ENCODE assay signal across 9 mouse cellular contexts in genomic region chr4:137770901-137771612, GRCm38 (mm10). TPM values are rescaled to one million over a fixed set of nuclear protein-coding genes. Genes with fewer than 3 reads are reported as not detected.
DNase-seq lines count a peak whose midpoint lies in the region; ATAC-seq and TF ChIP-seq lines count a peak whose summit lies in the region.
"Had no signal": no experiment of that assay in that cellular context is flagged by ENCODE, and none has a peak within 500 bp of the region (broad histone marks: within the 10 kb centered on the region; RNA-seq: fewer than 3 reads in every experiment).

No protein-coding gene starts in this region.

- no peak overlapping the region for H3K4me2 ChIP-seq in intestine, embryonic 14.5 days (ENCODE audit: low read length)
- H3K4me2 ChIP-seq in intestine, postnatal 0 days (replicated peaks; ENCODE audit: low read depth), result no peak overlapping the region
- no peak overlapping the region for H3K4me2 ChIP-seq in heart, postnatal 0 days (ENCODE audit: low read depth, low read length)

- no peak overlapping the region for H3K4me3 ChIP-seq in intestine, embryonic 14.5 days (ENCODE audit: low read depth, low read length)
- H3K4me3 ChIP-seq in intestine, postnatal 0 days (ENCODE audit: low read depth, low read length), result no peak overlapping the region
- no peak overlapping the region for H3K4me3 ChIP-seq in heart, postnatal 0 days (ENCODE audit: low read depth, low read length)
- H3K4me3 ChIP-seq in thymus, adult 2 months (ENCODE audit: control insufficient read depth, insufficient read depth, low read length), result no peak overlapping the region

- no peak for TF ChIP-seq POLR2A in thymus, adult 2 months (IDR thresholded peaks at IDR 0.05; ENCODE audit: control insufficient read depth, extremely low read depth, insufficient read depth, low read length, poor library complexity)

- ATAC-seq in intestine, embryonic 14.5 days (replicated peaks; ENCODE audit: low FRiP score, low TSS enrichment, low read depth), result no peak
- no peak for ATAC-seq in intestine, postnatal 0 days
- ATAC-seq in heart, postnatal 0 days (ENCODE audit: insufficient read depth, low read depth), result peak; percentile 62; the same call in 1 of the 2 replicates
- ATAC-seq in erythroblast, adult 5-6 weeks (replicated peaks; ENCODE audit: low FRiP score, poor library complexity, severe bottlenecking), result no peak
- ATAC-seq: midbrain, embryonic 16.5 days had no signal

- DNase-seq in intestine, embryonic 14.5 days (ENCODE audit: low spot score), result peak; percentile 60
- peak; percentile 42 for DNase-seq in embryo, embryonic 10.5 days (ENCODE audit: low spot score)
- DNase-seq in heart, postnatal 0 days (ENCODE audit: low spot score), result no peak
- peak; percentile 49 to 85 for DNase-seq in lung, postnatal 4 days
- DNase-seq in layer of hippocampus, adult 18-20 months (ENCODE audit: low spot score in 2 of 2), result no peak
- no peak for DNase-seq in thymus, adult 2 months

- TF ChIP-seq EP300 in heart, postnatal 0 days (IDR thresholded peaks at IDR 0.05; ENCODE audit: low read depth), result no peak

- H3K9ac ChIP-seq in intestine, embryonic 14.5 days (ENCODE audit: low read length), result no peak overlapping the region
- H3K9ac ChIP-seq in intestine, postnatal 0 days (ENCODE audit: low read depth, low read length), result no peak overlapping the region
- H3K9ac ChIP-seq in heart, postnatal 0 days (replicated peaks; ENCODE audit: low read depth, low read length), result no peak overlapping the region

- no peak for TF ChIP-seq CTCF in intestine, postnatal 0 days (IDR thresholded peaks at IDR 0.05; ENCODE audit: low read depth)
- no peak for TF ChIP-seq CTCF in heart, postnatal 0 days (IDR thresholded peaks at IDR 0.05; ENCODE audit: low read depth)
- no peak for TF ChIP-seq CTCF in thymus, adult 2 months (IDR thresholded peaks at IDR 0.05; ENCODE audit: borderline replicate concordance, control insufficient read depth, extremely low read depth, insufficient read depth, low read length, poor library complexity)

- peaks cover 8% of the 10 kb centered on the region for H3K4me1 ChIP-seq in intestine, embryonic 14.5 days (replicated peaks; ENCODE audit: control insufficient read depth, insufficient read depth, low read length)
- no peaks in the 10 kb centered on the region for H3K4me1 ChIP-seq in intestine, postnatal 0 days (replicated peaks; ENCODE audit: control insufficient read depth, insufficient read depth, low read length)
- H3K4me1 ChIP-seq in heart, postnatal 0 days (ENCODE audit: control insufficient read depth, insufficient read depth), result 0 out of 2 replicates have a peak, but pooled peaks cover 3% of the 10 kb centered on the region
- H3K4me1 ChIP-seq in thymus, adult 2 months (replicated peaks; ENCODE audit: control insufficient read depth, insufficient read depth, low read length), result no peaks in the 10 kb centered on the region

- 61% methylated on average over 14 of the region's 14 CpGs for WGBS in intestine, embryonic 14.5 days
- WGBS in intestine, postnatal 0 days, result 62% methylated on average over 14 of the region's 14 CpGs
- 55% methylated on average over 14 of the region's 14 CpGs for WGBS in heart, postnatal 0 days
- 86% methylated on average over 14 of the region's 14 CpGs for WGBS in thymus, adult 2 months

- no peaks in the 10 kb centered on the region for H3K36me3 ChIP-seq in intestine, embryonic 14.5 days (ENCODE audit: control insufficient read depth, insufficient read depth, low read length)
- H3K36me3 ChIP-seq in intestine, postnatal 0 days (ENCODE audit: control insufficient read depth, insufficient read depth), result no peaks in the 10 kb centered on the region
- no peaks in the 10 kb centered on the region for H3K36me3 ChIP-seq in heart, postnatal 0 days (replicated peaks; ENCODE audit: control insufficient read depth, insufficient read depth, low read length)
- no peaks in the 10 kb centered on the region for H3K36me3 ChIP-seq in thymus, adult 2 months (ENCODE audit: control insufficient read depth, insufficient read depth, low read length)

- no peaks in the 10 kb centered on the region for H3K27me3 ChIP-seq in intestine, embryonic 14.5 days (replicated peaks; ENCODE audit: control insufficient read depth, insufficient read depth, low read length)
- no peaks in the 10 kb centered on the region for H3K27me3 ChIP-seq in intestine, postnatal 0 days (replicated peaks; ENCODE audit: control insufficient read depth, insufficient read depth, low read length)
- H3K27me3 ChIP-seq in heart, postnatal 0 days (ENCODE audit: control insufficient read depth, insufficient read depth, low read length), result peaks cover 7% of the 10 kb centered on the region; the same call in 1 of the 2 replicates
- H3K27me3 ChIP-seq in thymus, adult 2 months (ENCODE audit: control insufficient read depth, insufficient read depth, low read length), result no peaks in the 10 kb centered on the region

- no peak overlapping the region; the same call in 1 of the 2 replicates for H3K27ac ChIP-seq in intestine, embryonic 14.5 days (ENCODE audit: low read depth)
- H3K27ac ChIP-seq in intestine, postnatal 0 days (ENCODE audit: low read depth, low read length), result no peak overlapping the region
- H3K27ac ChIP-seq in heart, postnatal 0 days (ENCODE audit: low read depth), result no peak overlapping the region
- H3K27ac ChIP-seq in thymus, adult 2 months (ENCODE audit: control insufficient read depth, insufficient read depth, low read length), result no peak overlapping the region

- no peaks in the 10 kb centered on the region for H3K9me3 ChIP-seq in intestine, embryonic 14.5 days (ENCODE audit: control insufficient read depth, low read length)
- H3K9me3 ChIP-seq in intestine, postnatal 0 days (ENCODE audit: control insufficient read depth), result no peaks in the 10 kb centered on the region
- H3K9me3 ChIP-seq in heart, postnatal 0 days (replicated peaks; ENCODE audit: control insufficient read depth, low read length), result no peaks in the 10 kb centered on the region

RNA-seq across cellular contexts. Expression of gene Alpl, which starts 25.1 kb away (rescaled TPM):
- polyA plus RNA-seq in intestine, embryonic 14.5 days (2014; fragmentation: Nextera tagmentation; extraction: Ambion mirVana), result 7.0 and 8.7 TPM in 2 replicates
- 0.72 and 0.73 TPM in 2 replicates for polyA plus RNA-seq in intestine, postnatal 0 days (2015; fragmentation: Nextera tagmentation; extraction: Ambion mirVana)
- total RNA-seq in heart, postnatal 0 days (2014; rRNA removed; ENCODE audit: low replicate concordance), result 1.9 and 2.4 TPM in 2 replicates
- 2.2 and 2.3 TPM in 2 replicates for polyA plus RNA-seq in heart, postnatal 0 days (2015; fragmentation: Nextera tagmentation; extraction: Ambion mirVana)
- not detected in 2 replicates for total RNA-seq in erythroblast, adult 5-6 weeks (2015; ENCODE audit: low replicate concordance)
- total RNA-seq in erythroblast, adult 5-6 weeks (2017; ENCODE audit: low replicate concordance), result 0.42 and 0.85 TPM in 2 replicates
- total RNA-seq in layer of hippocampus, adult 18-20 months (2021), result 1 to 10 TPM; 7.0 to 7.2 TPM
- 3.4 and 5.1 TPM in 2 replicates for polyA plus RNA-seq in thymus, adult 2 months (2012; rRNA removed)

Comparison
In these comparisons a context has a peak if more than half of its experiments do, and no peak if none do; other contexts are left out.
1. DNase-seq: peak in intestine, embryonic 14.5 days (single experiment), embryo, embryonic 10.5 days (single experiment) and lung, postnatal 4 days (2 of 2); none in heart, postnatal 0 days (single experiment), layer of hippocampus, adult 18-20 months (0 of 2) and thymus, adult 2 months (single experiment).